Mouse (Mus musculus) CH12.LX (cell line): ENCODE measurements around the gene Glb1. TPM values are rescaled to one million over a fixed set of nuclear protein-coding genes. Genes with fewer than 3 reads are reported as not detected.

Experiments used
- DNase-seq: peaks from one replicate; pipeline ENCODE4 v3.0.0-alpha.2; 2013; ENCODE audit errors: extremely low read depth
- H3K27ac ChIP-seq: 2 replicates; pipeline ENCODE4 v1.5.1; 2012; ENCODE audit warnings: low read depth, mild to moderate bottlenecking, control low read depth, moderate library complexity; ENCODE audit not compliant: insufficient read depth
- H3K27me3 ChIP-seq: replicated peaks from 2 replicates; pipeline ENCODE3; 2012; ENCODE audit warnings: inconsistent platforms
- H3K36me3 ChIP-seq, 2 experiments: replicated peaks in 1 of 2; 2 replicates each; pipeline versions ENCODE3 to v1.6.1; 2012; ENCODE audit warnings: inconsistent platforms in 1 of 2, low read length in 1 of 2, mild to moderate bottlenecking in 1 of 2, mixed read lengths in 1 of 2, moderate library complexity in 1 of 2; ENCODE audit not compliant: control insufficient read depth in 1 of 2, insufficient read depth in 1 of 2
- H3K4me1 ChIP-seq, 2 experiments: 2 replicates each; pipeline ENCODE4 v1.6.1; 2012; ENCODE audit warnings: inconsistent platforms in 1 of 2, moderate library complexity in 1 of 2; ENCODE audit not compliant: insufficient read depth in 2 of 2, control insufficient read depth in 1 of 2
- H3K4me2 ChIP-seq: 2 replicates; pipeline ENCODE4 v1.6.1; 2012; ENCODE audit warnings: low read depth, mild to moderate bottlenecking, control low read depth; ENCODE audit not compliant: poor library complexity, insufficient read depth, severe bottlenecking
- H3K4me3 ChIP-seq, 3 experiments: fragments of 150-350 bp in 1 of 3; sonication (generic) in 1 of 3; replicated peaks in 1 of 3; 2 replicates each; pipeline versions ENCODE3 to v1.5.1; 2011 to 2012; ENCODE audit warnings: low read depth in 2 of 3, low read length in 2 of 3, mild to moderate bottlenecking in 2 of 3, moderate library complexity in 2 of 3, control low read depth in 1 of 3, improper control_type of control experiment in 1 of 3, inconsistent platforms in 1 of 3, mixed read lengths in 1 of 3; ENCODE audit not compliant: poor library complexity in 1 of 3
- H3K79me2 ChIP-seq: replicated peaks from 2 replicates; pipeline ENCODE4 v1.6.1; 2012; ENCODE audit warnings: mild to moderate bottlenecking, moderate library complexity; ENCODE audit not compliant: control insufficient read depth, poor library complexity, insufficient read depth, severe bottlenecking; ENCODE audit errors: extremely low read depth
- H3K9ac ChIP-seq: 2 replicates; pipeline ENCODE4 v1.6.1; 2012; ENCODE audit warnings: low read depth, mild to moderate bottlenecking, control low read depth, moderate library complexity; ENCODE audit not compliant: insufficient read depth
- H3K9me3 ChIP-seq: replicated peaks from 2 replicates; pipeline ENCODE3; 2012; ENCODE audit warnings: low read length, inconsistent platforms, mixed read lengths
- BHLHE40 ChIP-seq: IDR thresholded peaks from 2 replicates; pipeline ENCODE4 v1.6.1; 2011; ENCODE audit warnings: mild to moderate bottlenecking, low read depth, low read length, improper control_type of control experiment
- E2F4 ChIP-seq: IDR thresholded peaks from 2 replicates; pipeline ENCODE4 v1.6.1; 2011; ENCODE audit warnings: low read depth, low read length, improper control_type of control experiment; ENCODE audit not compliant: insufficient replicate concordance
- ELF1 ChIP-seq: IDR thresholded peaks from 2 replicates; pipeline ENCODE4 v1.6.1; 2014; ENCODE audit warnings: low read depth, mild to moderate bottlenecking, inconsistent platforms, low read length, improper control_type of control experiment
- GABPA ChIP-seq: IDR thresholded peaks from 2 replicates; pipeline ENCODE4 v1.6.1; 2012; ENCODE audit warnings: low read depth, low read length, improper control_type of control experiment, inconsistent platforms; ENCODE audit not compliant: insufficient replicate concordance
- JUND ChIP-seq: conservative IDR thresholded peaks from 2 replicates; pipeline ENCODE4 v1.6.1; 2011; ENCODE audit warnings: low read depth, low read length, improper control_type of control experiment
- MAX ChIP-seq: IDR thresholded peaks from 2 replicates; pipeline ENCODE4 v1.6.1; 2011; ENCODE audit warnings: low read length, improper control_type of control experiment
- MAZ ChIP-seq: IDR thresholded peaks from 2 replicates; pipeline ENCODE4 v1.6.1; 2012; ENCODE audit warnings: low read depth, mild to moderate bottlenecking, inconsistent platforms, low read length, improper control_type of control experiment, moderate library complexity
- MXI1 ChIP-seq: IDR thresholded peaks from 2 replicates; pipeline ENCODE4 v1.6.1; 2011; ENCODE audit warnings: mild to moderate bottlenecking, low read depth, low read length, improper control_type of control experiment
- MYC ChIP-seq: IDR thresholded peaks from 2 replicates; pipeline ENCODE4 v1.6.1; 2011; ENCODE audit warnings: low read depth, mild to moderate bottlenecking, improper control_type of control experiment, low read length
- NELFE ChIP-seq: IDR thresholded peaks from 2 replicates; pipeline ENCODE4 v1.6.1; 2011; ENCODE audit warnings: low read depth, low read length, improper control_type of control experiment
- NRF1 ChIP-seq: IDR thresholded peaks from 2 replicates; pipeline ENCODE4 v1.6.1; 2014; ENCODE audit warnings: low read depth, mild to moderate bottlenecking, inconsistent platforms, low read length, improper control_type of control experiment, moderate library complexity
- POLR2A ChIP-seq: IDR thresholded peaks from 2 replicates; pipeline ENCODE4 v1.6.1; 2011; ENCODE audit warnings: low read depth, mild to moderate bottlenecking, improper control_type of control experiment, low read length
- SIN3A ChIP-seq: IDR thresholded peaks from 2 replicates; pipeline ENCODE4 v1.6.1; 2012; ENCODE audit warnings: low read length, improper control_type of control experiment, inconsistent platforms
- dilution Hi-C: fragments of 300-500 bp; cut with MboI; formaldehyde crosslinking; loops from 2 replicates; pipeline ENCODE4 v1.14.3; 2020; ENCODE audit warnings: low sequenced_read_pairs; ENCODE audit not compliant: extremely low pct_unique_long_range_greater_than_20kb, extremely low pct_ligation_motif_present
- in situ Hi-C: fragments of 300-500 bp; cut with MboI; formaldehyde crosslinking; loops from 3 replicates; pipeline ENCODE4 v1.14.3; 2019; ENCODE audit warnings: low sequenced_read_pairs, low pct_ligation_motif_present, low pct_unique_long_range_greater_than_20kb, mixed read lengths
- polyA plus RNA-seq: library from polyadenylated mRNA; unstranded; fragments of >175 nt; gene quantifications from 2 replicates; pipeline ENCODE4 v1.2.1, GENCODE M21; 2012; ENCODE audit warnings: low read depth; ENCODE audit not compliant: insufficient read length
- total RNA-seq, 2 experiments: library from RNA; depleted of rRNA; stranded (reverse); fragments of 300-350 nt in 1 of 2; fragments of >200 nt in 1 of 2; gene quantifications; 2 replicates each; pipeline ENCODE4 v1.2.3; 2012 to 2014

The Glb1 gene
- total and polyA plus RNA-seq, 3 experiments = 25.7 to 40.7 (median 35.4) TPM

DNA sequence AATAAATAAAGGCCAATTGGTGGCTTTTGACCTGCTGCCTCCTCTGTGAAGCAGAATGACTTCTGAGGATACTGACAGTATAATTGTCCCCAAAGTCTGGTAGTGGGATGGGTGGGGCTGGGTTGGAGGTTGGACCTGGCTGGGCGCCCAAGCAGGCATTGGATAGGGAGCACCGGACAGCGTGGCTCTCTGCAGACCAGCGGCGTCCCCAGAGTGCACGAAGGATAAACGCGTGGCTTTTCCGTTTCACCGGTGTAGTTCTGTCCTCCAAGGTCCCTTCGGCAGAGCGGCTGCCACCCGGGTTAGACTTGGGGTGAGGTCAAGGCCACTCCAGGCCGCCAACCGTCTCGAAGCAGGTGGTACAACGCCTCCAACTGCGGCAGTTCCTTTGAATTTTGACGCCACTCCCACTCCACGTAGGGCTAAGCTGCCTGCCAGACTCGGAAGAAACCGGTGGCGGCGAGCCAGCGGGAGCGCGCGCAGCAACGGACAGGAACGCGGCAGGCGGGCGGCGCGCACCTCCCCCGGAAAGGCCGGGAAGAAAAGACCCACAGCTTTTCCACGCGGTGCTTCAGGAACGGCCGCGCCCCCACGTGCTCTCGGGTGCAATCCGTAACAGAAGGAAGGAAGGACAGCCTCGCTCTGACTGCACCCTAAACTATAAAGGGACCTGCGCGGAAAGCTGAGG is 32.9 kb upstream of the Glb1 start:
- TF ChIP-seq MYC = peak; percentile 70; the same call in 1 of the 2 replicates
- TF ChIP-seq MAZ = no peak
- TF ChIP-seq NRF1 = peak; percentile 43
- peak; percentile 25; the same call in 1 of the 2 replicates for TF ChIP-seq SIN3A
- peak; percentile 68 for TF ChIP-seq POLR2A
- TF ChIP-seq MAX = 0 out of 2 replicates have a peak, but pooled peaks have one; percentile 16
- 0 out of 2 replicates have a peak, but pooled peaks have one; percentile 29 for TF ChIP-seq ELF1
- peak; percentile 35; the same call in 1 of the 2 replicates for TF ChIP-seq NELFE
- TF ChIP-seq MXI1 = peak; percentile 83
- TF ChIP-seq GABPA = no peak
- TF ChIP-seq BHLHE40 = 0 out of 2 replicates have a peak, but pooled peaks have one; percentile 14
- TF ChIP-seq, all 38 proteins: peak for 9
- dilution Hi-C loops = no loop called here

DNA sequence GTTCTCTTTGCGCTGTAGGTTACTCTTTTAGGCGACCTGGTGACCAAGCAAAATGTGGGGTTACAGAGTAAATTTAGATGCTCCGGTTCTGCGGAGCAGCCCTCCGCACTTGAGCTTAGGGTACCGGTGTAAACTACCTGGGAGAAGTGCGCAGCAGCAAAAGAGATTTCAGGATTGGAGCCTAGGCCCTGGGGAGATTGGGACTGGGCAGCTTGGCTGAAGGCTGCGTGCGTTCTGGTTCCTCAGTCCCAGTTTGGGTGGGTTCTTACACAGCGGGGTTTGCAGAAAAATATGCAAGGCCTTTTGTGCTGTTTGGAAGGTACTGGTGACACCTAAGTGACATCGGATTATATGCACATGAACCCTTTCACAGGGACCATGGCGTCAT is 32.4 kb upstream of the Glb1 start:
- no peak for TF ChIP-seq E2F4
- no peak for TF ChIP-seq MAX
- TF ChIP-seq NRF1 = no peak
- TF ChIP-seq JUND = no peak
- TF ChIP-seq NELFE = no peak
- dilution Hi-C loops (no loop called here), in situ Hi-C loops (no loop called here)
- peak overlapping the region; percentile 12; the same call in 1 of the 2 replicates for H3K27ac ChIP-seq
- H3K79me2 ChIP-seq = peaks cover 3% of the 10 kb centered on the region
- H3K4me3 ChIP-seq = peak overlapping the region; percentile 6 to 61 (median 39)
- peak overlapping the region; percentile 70 for H3K9ac ChIP-seq
- DNase-seq = no peak
- peaks cover 3 to 11% of the 10 kb centered on the region in 2 experiments for H3K36me3 ChIP-seq
- peak overlapping the region; percentile 41 for H3K4me2 ChIP-seq
- H3K9me3 ChIP-seq = no peaks in the 10 kb centered on the region
- H3K4me1 ChIP-seq = peaks cover 0 to 4% of the 10 kb centered on the region in 2 experiments; a peak in 2 of 4 replicates
- H3K27me3 ChIP-seq = no peaks in the 10 kb centered on the region

More for the DNA sequence above, 32.9 kb upstream of the Glb1 start:
- in situ Hi-C loops = no loop called here
- Histone ChIP-seq H3K79me2 (peaks cover 3% of the 10 kb centered on the region), H3K9me3 (no peaks in the 10 kb centered on the region), H3K4me2 (peak overlapping the region; percentile 41), H3K27me3 (no peaks in the 10 kb centered on the region), H3K4me3 (peak overlapping the region; percentile 6 to 61 (median 39)), H3K4me1 (peaks cover 0 to 4% of the 10 kb centered on the region in 2 experiments; a peak in 2 of 4 replicates), H3K9ac (peak overlapping the region; percentile 70), H3K27ac (peak overlapping the region; percentile 12; the same call in 1 of the 2 replicates), H3K36me3 (peaks cover 0 to 8% of the 10 kb centered on the region in 2 experiments)
- no peak for DNase-seq
